Mouse (Mus musculus) spleen, adult 2 months (tissue): Measurements from ENCODE around the gene Elf5. TPM values are rescaled to one million over a fixed set of nuclear protein-coding genes. Genes with fewer than 3 reads are reported as not detected.

ENCODE experiments used
- DNase-seq, 2 experiments: peaks; one replicate each; pipeline versions ENCODE4 v3.0.0 to v3.0.0-alpha.2; 2012 to 2021; ENCODE audit warnings: low spot score in 2 of 2, low read depth in 1 of 2
- H3K27ac ChIP-seq: fragments of 200-500 bp; 2 replicates; pipeline ENCODE4 v1.5.1; 2012; ENCODE audit warnings: low read length, inconsistent platforms; ENCODE audit not compliant: insufficient read depth
- H3K27me3 ChIP-seq: fragments of 200-500 bp; 2 replicates; pipeline ENCODE4 v1.6.1; 2012; ENCODE audit warnings: mild to moderate bottlenecking, moderate library complexity, low read length, inconsistent platforms; ENCODE audit not compliant: control insufficient read depth, insufficient read depth
- H3K36me3 ChIP-seq: fragments of 200-500 bp; 2 replicates; pipeline ENCODE4 v1.6.1; 2012; ENCODE audit warnings: mild to moderate bottlenecking, low read length, inconsistent platforms; ENCODE audit not compliant: control insufficient read depth, insufficient read depth
- H3K4me1 ChIP-seq: fragments of 200-500 bp; 2 replicates; pipeline ENCODE4 v1.6.1; 2011; ENCODE audit warnings: inconsistent platforms; ENCODE audit not compliant: control insufficient read depth, insufficient read depth, insufficient read length
- H3K4me3 ChIP-seq: fragments of 200-500 bp; 2 replicates; pipeline ENCODE4 v1.5.1; 2011; ENCODE audit warnings: mild to moderate bottlenecking, inconsistent platforms; ENCODE audit not compliant: insufficient read depth, insufficient read length; ENCODE audit errors: extremely low read depth
- CTCF ChIP-seq: fragments of 200-500 bp; IDR thresholded peaks from 2 replicates; pipeline ENCODE4 v1.5.1; 2011; ENCODE audit warnings: mild to moderate bottlenecking, inconsistent platforms; ENCODE audit not compliant: insufficient read depth, insufficient read length, insufficient replicate concordance; ENCODE audit errors: extremely low read depth
- POLR2A ChIP-seq: fragments of 200-500 bp; IDR thresholded peaks from 2 replicates; pipeline ENCODE4 v1.6.1; 2011; ENCODE audit warnings: low read depth, low read length, inconsistent platforms
- WGBS: fragments of 180-500 bp; shearing (Covaris S2); methylation state at CpG from one replicate; pipeline ENCODE4 v1.1.7; 2018; 5-methylcytosine and 5-hydroxymethylcytosine counted together
- polyA plus RNA-seq: library from polyadenylated mRNA; depleted of rRNA; stranded (reverse); fragments of >200 nt; gene quantifications from 2 replicates; pipeline ENCODE4 v1.2.3, GENCODE M21; 2012

Elf5 gene
- polyA plus RNA-seq, 1 experiment, result not detected

- Histone ChIP-seq H3K4me1 (no peaks in the 10 kb centered on the region), H3K27me3 (no peaks in the 10 kb centered on the region), H3K36me3 (peaks cover 53% of the 10 kb centered on the region), H3K4me3 (no peak overlapping the region), H3K27ac (no peak overlapping the region)
- no peak for DNase-seq
- WGBS, result 85% methylated on average over 3 of the region's 3 CpGs
- TF ChIP-seq CTCF (no peak), POLR2A (no peak)
These were observed 54.8 kb downstream of the Elf5 start for GRCm38 (mm10) chr2:103466272-103466671.

- whole genome bisulfite sequencing, result 93% methylated on average over 10 of the region's 10 CpGs
- Histone ChIP-seq H3K27ac (no peak overlapping the region), H3K4me3 (no peak overlapping the region), H3K4me1 (no peaks in the 10 kb centered on the region), H3K36me3 (peaks cover 53% of the 10 kb centered on the region), H3K27me3 (no peaks in the 10 kb centered on the region)
- TF ChIP-seq CTCF (no peak), POLR2A (no peak)
- no peak for DNase-seq
These were observed 55.6 kb downstream of the Elf5 start for GRCm38 (mm10) chr2:103466984-103467588.

GRCm38 (mm10) chr2:103473362-103473761, 61.9 kb downstream of the Elf5 start:
- Histone ChIP-seq H3K4me1 (no peaks in the 10 kb centered on the region), H3K27me3 (no peaks in the 10 kb centered on the region), H3K27ac (no peak overlapping the region), H3K4me3 (no peak overlapping the region), H3K36me3 (peaks cover 37% of the 10 kb centered on the region)
- no peak for DNase-seq
- no peak for TF ChIP-seq POLR2A
- TF ChIP-seq CTCF, result no peak
- WGBS, result 95% methylated on average over 3 of the region's 3 CpGs

- no peak for DNase-seq
- 86% methylated on average over 2 of the region's 2 CpGs for WGBS
- TF ChIP-seq CTCF (no peak), POLR2A (no peak)
- no peaks in the 10 kb centered on the region for H3K4me1 ChIP-seq
- no peak overlapping the region for H3K27ac ChIP-seq
- H3K27me3 ChIP-seq, result no peaks in the 10 kb centered on the region
- H3K4me3 ChIP-seq, result no peak overlapping the region
- H3K36me3 ChIP-seq, result peaks cover 20% of the 10 kb centered on the region
These were observed 64.7 kb downstream of the Elf5 start for GRCm38 (mm10) chr2:103476180-103476579.

GRCm38 (mm10) chr2:103476657-103477056, 65.2 kb downstream of the Elf5 start:
- H3K36me3 ChIP-seq, result peaks cover 16% of the 10 kb centered on the region
- H3K4me3 ChIP-seq, result no peak overlapping the region
- DNase-seq, result no peak
- no peak overlapping the region for H3K27ac ChIP-seq
- TF ChIP-seq CTCF (no peak), POLR2A (no peak)
- H3K4me1 ChIP-seq, result no peaks in the 10 kb centered on the region
- 27% methylated on average over 11 of the region's 11 CpGs for WGBS
- no peaks in the 10 kb centered on the region for H3K27me3 ChIP-seq

GRCm38 (mm10) chr2:103477456-103477855, 66.0 kb downstream of the Elf5 start:
- Histone ChIP-seq H3K27ac (no peak overlapping the region), H3K4me1 (no peaks in the 10 kb centered on the region), H3K36me3 (peaks cover 15% of the 10 kb centered on the region), H3K4me3 (no peak overlapping the region), H3K27me3 (no peaks in the 10 kb centered on the region)
- 86% methylated on average over 4 of the region's 4 CpGs for WGBS
- TF ChIP-seq POLR2A (no peak), CTCF (no peak)
- DNase-seq, result no peak

GRCm38 (mm10) chr2:103478326-103478725, 66.8 kb downstream of the Elf5 start:
- H3K27ac ChIP-seq, result no peak overlapping the region
- peaks cover 9% of the 10 kb centered on the region for H3K36me3 ChIP-seq
- no peak for TF ChIP-seq CTCF
- no peak for TF ChIP-seq POLR2A
- DNase-seq, result no peak
- H3K4me1 ChIP-seq, result peaks cover 6% of the 10 kb centered on the region; the same call in 1 of the 2 replicates
- no peaks in the 10 kb centered on the region for H3K27me3 ChIP-seq
- over 99% methylated on average over 3 of the region's 3 CpGs for WGBS
- no peak overlapping the region for H3K4me3 ChIP-seq
